Mouse (Mus musculus) T-cell, adult 2 months (primary cell): ENCODE results near the gene Atf3.
"Not testable (repeated sequence)": the region's sequence is repeated elsewhere in the genome, so short reads cannot be mapped to it uniquely, and the experiment has no call there.

ENCODE experiments used
- DNase-seq: peaks from one replicate; pipeline ENCODE4 v3.0.0; 2022; ENCODE audit warnings: low spot score

The Atf3 gene

DNA sequence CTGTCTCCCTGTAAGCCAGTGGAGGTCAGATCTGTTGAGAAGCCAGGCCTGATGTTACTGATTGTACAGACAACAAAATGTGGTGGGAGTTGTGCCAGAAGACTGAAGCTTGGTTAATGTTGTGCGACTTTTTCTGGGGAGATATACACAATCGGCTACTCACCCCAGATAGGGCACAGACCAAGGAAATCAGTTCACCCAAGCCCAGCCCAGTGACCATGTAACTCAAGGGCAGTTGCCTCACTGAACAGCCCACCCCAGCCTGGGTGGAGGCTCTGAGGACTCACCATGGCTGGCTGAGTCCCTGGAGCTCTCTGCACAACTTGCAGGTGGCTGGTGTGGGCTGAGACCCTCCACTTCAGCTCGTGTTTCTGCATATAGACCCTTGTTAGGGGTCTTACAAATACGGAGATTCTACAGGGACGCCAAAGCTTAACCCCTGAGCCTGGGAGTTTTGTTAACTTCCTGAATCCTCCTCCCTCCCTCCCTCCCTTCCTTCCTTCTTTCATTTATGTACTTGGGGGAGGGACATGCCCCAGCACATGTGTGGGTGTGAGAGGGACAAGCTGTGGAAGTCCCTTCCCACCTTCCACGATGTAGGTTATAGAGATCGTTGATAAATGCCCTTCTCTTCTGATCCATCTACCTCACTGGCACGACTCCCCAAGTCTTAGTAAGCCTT lies 66.8 kb downstream of the Atf3 start:
- no peak for DNase-seq

DNA sequence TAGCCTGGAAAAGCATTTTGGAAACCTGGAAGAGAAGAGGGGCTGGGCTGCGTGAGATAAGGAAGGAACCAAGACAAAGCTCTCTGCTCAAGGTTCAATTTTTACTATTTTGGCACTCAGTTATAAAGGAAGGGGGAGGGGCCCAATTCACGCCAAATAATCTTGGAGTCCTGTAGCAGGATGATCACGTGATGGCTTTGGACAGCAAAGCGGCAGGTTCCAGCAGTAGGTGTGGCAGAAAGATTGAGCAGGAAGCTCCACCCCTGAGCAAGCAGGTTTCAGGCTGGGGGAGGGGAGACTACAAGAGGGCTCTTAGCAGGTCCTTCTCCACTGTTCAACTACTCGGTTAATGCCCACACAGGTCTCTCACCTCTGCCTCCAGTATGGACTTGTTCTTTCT lies 68.3 kb downstream of the Atf3 start:
- not testable (repeated sequence) for DNase-seq

DNA sequence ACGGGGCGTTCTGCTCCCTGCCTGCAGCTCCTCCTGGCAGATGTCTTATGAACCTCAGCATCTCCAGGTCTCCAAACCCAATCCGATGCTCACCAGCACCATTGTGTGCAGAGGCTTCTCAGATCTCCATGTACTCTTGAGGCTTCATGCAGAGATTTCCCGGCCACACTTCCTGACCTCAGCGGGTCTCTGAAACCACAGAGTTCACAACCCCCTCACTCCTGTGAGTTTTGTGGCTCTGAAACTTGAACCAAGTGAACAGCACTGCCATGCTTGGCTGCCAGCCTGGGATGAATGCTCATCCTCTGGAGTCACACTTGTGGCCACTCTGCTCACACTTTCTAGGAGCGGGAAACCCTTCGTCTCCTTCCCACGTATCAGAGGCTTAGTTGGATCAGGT lies 76.9 kb downstream of the Atf3 start:
- no peak for DNase-seq

DNA sequence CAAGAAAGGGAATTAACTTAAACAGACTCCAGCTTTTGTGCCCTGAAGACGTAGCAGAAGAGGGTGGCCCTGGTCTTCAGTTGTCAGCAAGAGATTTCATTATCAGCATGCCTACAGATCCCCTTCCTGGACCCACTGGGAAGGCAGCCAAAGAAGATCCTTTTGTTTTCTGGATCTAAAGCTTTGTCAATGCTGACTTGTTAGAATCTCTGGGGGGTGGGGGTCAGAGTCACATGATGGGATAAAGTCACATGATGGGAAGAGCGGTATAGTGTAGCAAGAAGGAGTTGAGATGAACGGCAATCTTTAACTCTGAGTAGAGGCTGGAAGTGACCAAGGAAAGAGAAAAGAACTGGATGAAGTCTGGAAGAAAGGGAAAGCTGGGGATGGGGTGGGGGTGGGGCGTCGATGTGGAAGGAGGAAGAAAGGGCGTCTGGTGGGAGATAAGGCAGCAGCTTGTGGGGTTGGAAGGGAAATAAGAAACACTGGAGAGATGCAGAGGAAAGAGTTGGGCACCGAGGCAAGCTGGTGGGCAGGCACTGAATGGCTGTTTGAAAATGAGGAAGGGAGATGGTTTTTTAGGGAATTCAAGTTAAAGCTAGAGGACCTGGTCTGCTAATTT lies 78.9 kb downstream of the Atf3 start:
- DNase-seq = no peak

DNA sequence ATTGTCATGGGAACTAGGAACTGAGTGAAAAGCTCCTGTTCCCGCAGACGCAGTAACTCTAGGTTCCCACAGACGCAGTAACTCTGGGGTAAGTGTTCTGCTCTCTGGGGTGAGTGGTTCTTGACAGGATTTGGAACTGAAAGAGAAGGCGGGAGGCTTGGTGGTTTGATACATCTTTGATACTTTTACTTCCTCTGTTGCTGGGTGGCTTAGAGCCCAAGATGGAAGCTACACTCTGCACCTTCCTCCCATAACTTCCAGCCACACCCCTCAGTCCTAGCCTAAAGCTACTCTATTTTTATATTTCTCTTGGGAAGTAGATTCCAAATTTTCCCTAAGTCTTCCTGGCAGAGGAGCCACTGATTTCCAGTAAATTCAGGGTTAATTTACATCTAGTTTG lies 79.4 kb downstream of the Atf3 start:
- no peak for DNase-seq

DNA sequence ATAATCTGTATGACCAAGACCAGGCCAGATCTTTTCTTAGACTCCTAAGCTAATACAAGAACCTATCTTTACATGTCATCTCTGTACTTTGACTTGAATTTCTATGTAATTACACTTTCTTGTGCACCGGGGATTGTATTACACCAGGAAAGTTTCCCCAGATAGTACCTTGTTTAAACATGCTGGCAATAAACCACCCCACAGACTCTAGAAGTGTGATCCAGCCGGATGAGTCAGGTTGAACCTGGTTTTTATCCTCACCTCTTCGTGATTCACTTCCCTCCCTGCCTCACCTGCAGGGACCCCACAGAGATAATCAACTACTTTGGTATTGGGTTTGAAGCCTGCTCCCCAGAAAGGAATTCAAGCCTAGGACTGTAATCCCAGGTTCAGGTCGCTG lies 82.4 kb downstream of the Atf3 start:
- no peak for DNase-seq

DNA sequence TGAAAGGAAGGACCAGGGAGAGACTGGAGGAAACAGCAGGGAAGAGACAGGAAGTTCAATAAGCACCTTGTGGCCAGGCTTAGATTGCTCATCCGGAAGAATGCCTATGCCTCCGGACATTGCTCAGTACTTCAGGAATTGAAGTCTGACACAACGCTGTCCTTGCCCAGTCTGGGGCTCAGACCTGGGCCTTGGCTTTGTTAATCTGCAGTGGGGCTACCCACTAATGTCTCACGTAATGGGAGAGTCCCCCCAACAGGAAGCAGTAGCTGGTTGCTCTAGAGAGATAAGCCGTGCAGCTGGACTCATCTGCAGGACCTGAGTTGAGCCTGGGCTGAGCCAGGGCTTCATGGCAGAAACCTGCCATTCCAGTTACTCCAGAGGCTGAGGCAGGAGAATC lies 84.9 kb downstream of the Atf3 start:
- DNase-seq = no peak

DNA sequence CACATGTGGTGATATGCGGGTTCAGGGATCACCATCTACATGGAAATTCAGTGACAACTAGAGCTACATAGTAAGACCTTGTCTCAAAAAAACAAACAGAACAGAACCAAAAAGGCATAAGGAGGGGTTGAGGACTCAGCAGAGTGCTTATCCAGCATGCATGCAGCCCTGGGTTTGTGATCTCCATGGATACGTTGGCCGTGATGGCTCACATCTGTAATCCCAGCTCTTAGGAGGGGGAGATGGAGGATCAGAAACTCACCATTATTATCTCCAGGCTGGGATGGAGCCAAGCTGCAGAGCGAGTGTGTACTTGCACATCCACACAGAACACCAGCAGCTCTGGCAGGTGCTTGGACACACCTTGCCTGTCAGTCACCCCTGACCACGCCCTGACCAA lies 85.6 kb downstream of the Atf3 start:
- DNase-seq = no peak

DNA sequence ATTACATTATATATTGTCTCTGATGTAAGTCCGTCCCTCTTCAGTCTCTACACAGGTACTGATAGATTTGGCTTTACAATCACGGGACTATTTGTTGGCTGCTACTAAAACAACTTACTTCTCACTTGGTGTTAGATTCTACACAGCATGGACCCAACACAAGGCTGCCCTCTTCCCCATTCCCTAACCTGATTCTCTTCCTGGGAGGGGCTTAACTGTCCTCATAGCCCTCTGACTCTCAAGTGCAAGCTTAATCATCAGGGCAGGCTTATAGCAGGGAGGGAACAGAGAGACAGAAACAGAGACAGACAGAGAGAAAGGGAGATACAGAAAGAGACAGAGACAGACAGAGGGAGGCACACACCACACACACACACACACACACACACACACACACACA lies 86.1 kb downstream of the Atf3 start:
- DNase-seq = no peak

DNA sequence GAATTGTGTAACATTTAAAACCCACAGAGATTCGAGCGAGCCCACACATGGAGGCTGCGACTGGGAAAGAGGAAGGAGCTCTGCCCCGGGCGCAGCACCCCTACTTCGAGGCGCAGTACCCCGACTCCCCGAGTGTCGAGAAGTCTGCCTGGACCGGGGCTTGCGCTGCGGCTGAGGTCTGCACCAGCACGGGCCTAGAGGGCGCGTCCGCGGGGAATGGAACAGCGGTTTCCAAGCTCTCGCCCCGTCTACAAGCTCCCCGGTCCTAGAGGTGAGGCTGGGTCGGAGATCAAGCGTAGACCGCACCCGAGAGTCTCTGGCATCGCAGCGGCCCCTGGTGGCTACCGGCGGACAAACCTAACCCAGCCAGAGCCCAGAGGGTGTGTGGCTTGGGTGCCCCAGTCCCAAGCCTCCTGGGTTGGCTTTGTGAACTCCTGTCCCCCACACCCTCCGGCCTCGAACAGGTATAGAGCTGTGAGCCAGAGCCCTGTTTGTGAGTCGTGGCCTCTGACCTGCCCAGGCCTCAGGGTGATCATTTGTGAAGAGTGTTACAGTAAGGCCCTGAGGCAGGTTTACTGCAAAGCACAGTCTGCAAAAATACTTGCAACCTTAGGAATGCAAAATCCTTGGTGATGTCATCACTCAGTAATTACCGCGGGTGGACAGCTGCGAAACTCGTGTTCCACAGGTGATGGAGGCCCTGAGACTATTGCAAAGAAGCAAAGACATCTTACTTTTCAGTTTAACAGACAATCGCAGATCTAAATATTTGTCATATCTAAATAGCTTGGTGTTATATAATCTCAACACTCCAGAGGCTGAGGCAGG lies 91.8 kb downstream of the Atf3 start:
- DNase-seq = peak; percentile 61

DNA sequence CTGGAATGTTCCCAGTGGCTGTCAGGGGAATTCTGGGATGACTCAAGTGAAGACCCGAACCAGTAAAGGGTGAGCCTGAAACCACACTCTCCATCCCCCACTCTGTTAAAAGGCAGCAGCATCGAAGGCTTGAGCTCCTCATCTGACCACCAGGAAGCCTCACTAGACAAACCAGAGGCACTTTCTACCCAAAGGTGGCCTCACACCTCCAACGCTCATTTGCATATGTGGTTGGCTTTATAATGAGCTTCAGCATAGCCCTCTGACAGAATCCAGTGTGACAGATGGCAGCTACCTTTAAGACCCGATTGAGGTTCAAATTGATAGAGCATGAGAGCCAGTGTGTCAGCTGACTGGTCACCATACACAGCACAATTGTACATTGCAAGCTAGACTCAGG lies 93.6 kb downstream of the Atf3 start:
- DNase-seq = no peak

DNA sequence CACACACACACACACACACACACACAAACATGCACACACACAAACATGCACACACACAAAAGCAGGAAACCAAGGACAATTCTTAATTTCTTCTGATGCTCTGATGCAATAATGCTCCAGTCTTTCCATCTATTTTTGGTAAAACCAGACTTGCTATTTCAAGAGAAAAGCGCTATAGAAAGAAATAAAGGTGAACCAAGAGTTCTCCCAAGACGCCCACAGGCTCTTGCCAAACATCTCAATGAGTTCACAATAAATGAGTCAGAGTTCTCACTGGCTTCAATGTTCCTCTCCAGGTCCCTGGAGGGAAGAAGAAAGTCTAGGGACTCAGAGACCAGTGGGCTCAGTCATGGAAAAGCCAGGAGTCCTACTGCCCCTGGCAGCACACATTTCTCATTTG lies 94.1 kb downstream of the Atf3 start:
- DNase-seq = no peak

DNA sequence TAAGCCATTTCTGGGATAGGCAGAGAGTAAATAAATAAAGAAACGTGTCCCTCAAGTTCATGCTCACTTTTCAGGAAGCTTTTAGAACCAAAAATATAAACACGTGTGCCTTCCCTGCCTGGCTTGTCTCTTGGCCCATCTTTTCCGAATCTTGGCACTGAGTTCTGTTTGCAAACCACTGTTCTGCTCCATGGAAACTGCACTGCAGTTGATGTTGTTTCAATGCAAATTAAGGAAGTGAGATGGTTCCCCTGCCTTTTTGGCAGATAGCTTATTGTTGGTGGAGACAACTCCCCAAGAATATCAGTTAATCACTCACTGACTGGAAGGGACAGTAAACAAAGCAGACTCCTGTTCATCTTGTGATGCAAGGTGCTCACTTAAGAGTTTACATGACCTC lies 95.1 kb downstream of the Atf3 start:
- DNase-seq = no peak
